Mouse (Mus musculus) stomach, embryonic 15.5 days (tissue): ENCODE measurements around the gene Poglut1. TPM values are rescaled to one million over a fixed set of nuclear protein-coding genes. Genes with fewer than 3 reads are reported as not detected.

Experiments
- ATAC-seq: fragments of 200-750 bp; cut with Nextera tagmentation; 2 replicates; pipeline ENCODE4 v1.8.0; 2017; ENCODE audit warnings: low read depth, moderate number of reproducible peaks, moderate TSS enrichment; ENCODE audit not compliant: insufficient read depth, low FRiP score
- H3K27ac ChIP-seq: fragments of 300-500 bp; sonication (generic); 2 replicates; pipeline ENCODE4 v1.5.1; 2015; ENCODE audit warnings: mild to moderate bottlenecking, inconsistent platforms
- H3K27me3 ChIP-seq: fragments of 300-500 bp; sonication (generic); replicated peaks from 2 replicates; pipeline ENCODE4 v1.6.1; 2015; ENCODE audit warnings: inconsistent platforms
- H3K36me3 ChIP-seq: fragments of 300-500 bp; sonication (generic); 2 replicates; pipeline ENCODE4 v1.6.1; 2015; ENCODE audit warnings: inconsistent platforms
- H3K4me1 ChIP-seq: fragments of 300-500 bp; sonication (generic); 2 replicates; pipeline ENCODE4 v1.6.1; 2015; ENCODE audit warnings: inconsistent platforms
- H3K4me2 ChIP-seq: fragments of 300-500 bp; sonication (generic); 2 replicates; pipeline ENCODE4 v1.6.1; 2015; ENCODE audit warnings: mild to moderate bottlenecking, inconsistent platforms
- H3K4me3 ChIP-seq: fragments of 300-500 bp; sonication (generic); replicated peaks from 2 replicates; pipeline ENCODE4 v1.5.1; 2015; ENCODE audit warnings: inconsistent platforms
- H3K9ac ChIP-seq: fragments of 300-500 bp; sonication (generic); 2 replicates; pipeline ENCODE4 v1.6.1; 2015; ENCODE audit warnings: inconsistent platforms
- H3K9me3 ChIP-seq: fragments of 300-500 bp; sonication (generic); 2 replicates; pipeline ENCODE4 v1.6.1; 2016; ENCODE audit warnings: inconsistent platforms
- WGBS: fragments of 180-500 bp; shearing (Covaris S2); methylation state at CpG from one replicate; pipeline ENCODE4 v1.1.7; 2015; 5-methylcytosine and 5-hydroxymethylcytosine counted together
- polyA plus RNA-seq: library from polyadenylated mRNA; unstranded; fragments of >200 nt; fragmentation: Nextera tagmentation; extraction: Ambion mirVana; gene quantifications from 2 replicates; pipeline ENCODE4 v1.2.1, GENCODE M21; 2015

Gene Poglut1
- polyA plus RNA-seq = 41.8 and 44.7 TPM in 2 replicates

DNA sequence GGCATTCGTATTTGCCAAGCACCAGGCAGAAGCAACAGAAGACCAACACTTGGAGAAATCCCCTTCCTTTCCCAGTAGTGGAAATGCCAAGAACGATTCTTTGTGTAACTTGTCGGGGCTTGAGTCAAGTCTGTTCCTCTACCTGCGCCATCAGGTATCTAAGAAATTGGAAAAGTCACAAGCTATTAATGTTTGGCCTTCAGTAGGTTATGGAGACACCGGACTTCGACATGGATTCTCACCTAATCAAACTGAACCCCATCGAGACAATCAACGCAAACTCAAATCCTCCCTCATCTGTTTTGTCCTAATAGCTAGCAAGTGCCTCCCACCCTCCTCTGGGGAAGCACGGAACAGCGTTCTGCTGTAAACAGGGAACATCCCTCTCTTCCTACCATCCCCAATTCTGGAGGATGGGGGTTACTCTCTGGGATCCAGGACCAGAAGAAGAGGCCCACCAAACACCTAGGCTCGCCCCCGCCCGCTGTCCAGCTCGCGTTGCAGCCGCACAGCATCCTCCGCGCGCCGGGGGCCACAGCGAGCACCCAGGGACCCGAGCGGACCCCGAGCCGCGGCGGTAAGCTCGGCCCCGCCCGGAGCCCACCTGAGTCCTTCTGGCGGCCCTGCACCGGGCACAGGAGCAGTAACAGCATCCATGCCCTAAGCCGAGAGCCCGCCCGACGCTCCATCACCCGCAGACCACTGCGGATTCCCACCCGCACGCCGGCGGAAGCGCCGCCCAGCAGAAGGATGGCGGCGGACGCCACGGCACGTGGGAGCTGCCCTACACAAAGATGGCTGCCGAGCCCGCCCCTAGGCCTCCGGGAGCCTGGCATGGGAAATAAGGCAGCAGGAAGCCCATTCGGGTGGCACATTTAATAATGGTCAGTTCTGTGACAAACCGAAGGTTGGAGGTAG is at the start of gene Poglut1:
Gene Poglut1 (minus strand): TSS at position 780 of the 918 bp plus-strand sequence.
- Histone ChIP-seq H3K27ac (no peak within 1 kb of the TSS), H3K27me3 (0 out of 2 replicates have a peak, but pooled peaks cover 2% of the 10 kb centered on the region)
- WGBS = 2% methylated on average over 54 of the region's 54 CpGs

DNA sequence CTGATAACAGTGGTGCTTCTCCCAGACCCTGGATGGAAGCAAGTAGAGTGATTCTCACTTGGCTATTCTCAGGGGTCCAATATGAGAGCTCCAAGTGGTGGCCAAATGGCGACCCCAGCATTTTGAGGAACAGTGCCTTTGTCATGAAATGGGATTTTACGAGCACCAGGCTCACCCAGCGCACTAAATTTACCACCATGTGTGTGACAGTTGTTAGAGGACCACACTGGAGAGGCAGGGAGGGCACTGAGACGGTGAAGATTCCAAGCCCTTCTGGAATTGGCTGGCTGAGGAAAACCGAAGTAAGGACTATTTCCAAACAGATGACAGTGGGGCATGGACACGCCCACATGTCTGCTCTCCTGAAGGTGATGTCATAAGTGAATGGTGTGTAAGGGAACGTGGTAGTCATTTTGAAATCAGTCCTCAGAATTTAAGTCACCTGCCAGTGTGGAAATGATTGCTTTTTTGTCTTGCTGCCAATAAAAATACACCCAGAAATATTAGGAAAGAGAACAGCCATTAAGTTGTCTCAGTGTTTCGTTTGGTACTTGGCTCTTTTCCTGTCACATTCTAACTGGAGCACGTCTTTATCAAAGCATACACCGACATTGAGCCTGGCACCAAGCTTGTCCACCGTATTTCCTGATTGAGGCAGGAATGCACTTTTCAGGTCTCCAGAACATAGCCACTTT is 49.1 kb upstream of the Poglut1 start:
- Histone ChIP-seq H3K9me3 (no peaks in the 10 kb centered on the region), H3K4me1 (no peaks in the 10 kb centered on the region), H3K27ac (no peak overlapping the region), H3K27me3 (no peaks in the 10 kb centered on the region), H3K4me3 (no peak overlapping the region), H3K4me2 (no peak overlapping the region), H3K36me3 (0 out of 2 replicates have a peak, but pooled peaks cover 12% of the 10 kb centered on the region), H3K9ac (no peak overlapping the region)
- WGBS = 67% methylated on average over 11 of the region's 11 CpGs
- ATAC-seq = no peak

More for the DNA sequence above, at the start of gene Poglut1:
- H3K9me3 ChIP-seq = no peaks in the 10 kb centered on the region
- H3K4me1 ChIP-seq = 0 out of 2 replicates have a peak, but pooled peaks cover 8% of the 10 kb centered on the region
- peak; percentile 88 for ATAC-seq
- H3K4me3 ChIP-seq = peak within 1 kb of the TSS; percentile 96
- peak within 1 kb of the TSS; percentile 86 for H3K9ac ChIP-seq
- peak within 1 kb of the TSS; percentile 91 for H3K4me2 ChIP-seq
- H3K36me3 ChIP-seq = peaks cover 12% of the 10 kb centered on the region; the same call in 1 of the 2 replicates

DNA sequence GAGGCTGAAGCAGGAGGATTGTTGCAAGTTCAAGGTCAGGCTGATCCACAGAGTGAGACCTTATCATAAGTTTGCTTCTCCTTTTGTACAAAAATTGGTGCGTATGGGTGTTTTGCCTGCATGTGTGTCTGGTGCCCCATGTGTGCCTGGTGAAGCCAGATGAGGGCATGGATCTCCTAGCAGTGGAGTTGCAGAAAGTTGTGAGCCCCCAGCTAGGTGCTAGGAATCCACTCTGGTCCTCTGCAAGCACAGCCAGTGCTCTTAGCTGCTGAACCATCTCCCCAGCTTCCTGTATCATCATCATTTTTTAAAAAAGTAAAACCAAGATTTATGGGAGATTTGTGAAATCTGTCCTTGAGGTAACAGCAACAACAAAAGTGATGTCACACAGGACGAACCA is 46.6 kb upstream of the Poglut1 start:
- H3K4me2 ChIP-seq = no peak overlapping the region
- peaks cover 11% of the 10 kb centered on the region for H3K36me3 ChIP-seq
- no peaks in the 10 kb centered on the region for H3K27me3 ChIP-seq
- no peaks in the 10 kb centered on the region for H3K4me1 ChIP-seq
- no peak overlapping the region for H3K9ac ChIP-seq
- 87% methylated on average over 2 of the region's 2 CpGs for WGBS
- no peaks in the 10 kb centered on the region for H3K9me3 ChIP-seq
- H3K27ac ChIP-seq = no peak overlapping the region
- ATAC-seq = no peak
- no peak overlapping the region for H3K4me3 ChIP-seq

DNA sequence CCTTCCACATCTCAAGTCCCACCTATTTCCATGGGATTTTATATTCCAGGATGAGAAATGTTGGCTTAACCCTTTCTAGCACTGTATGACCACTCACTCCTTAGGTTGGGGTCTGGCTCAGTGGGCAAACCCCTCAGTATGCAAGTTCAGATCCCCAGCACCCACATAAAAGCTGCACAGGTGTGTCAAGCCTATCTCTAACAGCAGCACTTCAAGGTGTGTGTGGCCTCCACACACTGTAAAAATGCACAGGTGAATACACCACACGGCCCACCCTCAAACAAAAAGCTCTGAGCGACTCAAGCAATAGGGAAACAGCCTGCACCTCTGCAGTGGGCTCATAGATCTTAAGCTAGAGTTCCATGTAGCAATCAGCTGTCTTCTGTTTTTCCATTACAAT is 46.0 kb upstream of the Poglut1 start:
- 80% methylated on average over 2 of the region's 2 CpGs for WGBS
- Histone ChIP-seq H3K4me2 (no peak overlapping the region), H3K4me1 (no peaks in the 10 kb centered on the region), H3K27me3 (no peaks in the 10 kb centered on the region), H3K4me3 (no peak overlapping the region), H3K36me3 (peaks cover 12% of the 10 kb centered on the region), H3K27ac (no peak overlapping the region), H3K9ac (no peak overlapping the region), H3K9me3 (no peaks in the 10 kb centered on the region)
- ATAC-seq = no peak

DNA sequence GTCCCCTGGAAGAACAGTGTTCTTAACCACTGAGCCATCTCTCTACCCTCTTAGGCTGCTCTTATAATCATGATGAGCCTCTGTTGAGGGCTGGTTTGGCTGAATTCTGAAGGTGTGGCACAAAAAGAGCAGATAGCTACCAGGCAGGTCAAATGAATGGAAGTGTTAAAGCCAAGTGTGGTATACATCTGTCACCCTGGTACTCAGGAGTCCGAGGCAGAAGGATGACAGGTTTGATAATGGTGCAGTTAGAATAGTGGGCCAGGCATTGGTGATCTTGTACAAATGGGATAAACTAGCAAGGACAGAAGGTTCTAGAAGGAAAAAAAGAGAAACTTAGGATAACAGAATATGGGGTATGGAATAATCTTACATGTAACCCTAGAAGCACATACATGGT is 44.4 kb upstream of the Poglut1 start:
- Histone ChIP-seq H3K36me3 (peaks cover 13% of the 10 kb centered on the region), H3K9ac (no peak overlapping the region), H3K27me3 (no peaks in the 10 kb centered on the region), H3K4me3 (no peak overlapping the region), H3K4me1 (no peaks in the 10 kb centered on the region), H3K4me2 (no peak overlapping the region), H3K9me3 (no peaks in the 10 kb centered on the region), H3K27ac (no peak overlapping the region)
- 84% methylated on average over 1 of the region's 1 CpGs for WGBS
- ATAC-seq = no peak

DNA sequence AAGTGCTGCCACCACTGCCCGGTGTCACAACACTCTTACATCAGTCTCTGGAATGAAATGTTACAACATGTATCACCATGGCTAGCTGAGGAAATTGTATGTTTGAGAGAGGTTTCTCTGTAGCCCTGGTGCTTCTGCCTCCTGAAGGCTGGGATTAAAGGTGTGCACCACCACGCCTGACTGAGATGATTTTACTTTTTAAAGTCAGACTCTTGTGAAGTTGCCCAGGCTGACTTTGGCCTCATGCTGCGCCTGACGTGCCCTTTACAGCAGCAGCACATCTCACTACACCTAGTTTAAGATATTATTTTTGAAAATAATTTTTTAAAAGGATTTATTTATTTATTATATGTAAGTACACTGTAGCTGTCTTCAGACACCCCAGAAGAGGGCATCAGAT is 42.9 kb upstream of the Poglut1 start:
- WGBS = 95% methylated on average over 4 of the region's 4 CpGs
- H3K27me3 ChIP-seq = no peaks in the 10 kb centered on the region
- peaks cover 20% of the 10 kb centered on the region for H3K36me3 ChIP-seq
- H3K4me3 ChIP-seq = no peak overlapping the region
- no peak overlapping the region for H3K4me2 ChIP-seq
- no peak overlapping the region for H3K9ac ChIP-seq
- no peaks in the 10 kb centered on the region for H3K4me1 ChIP-seq
- H3K27ac ChIP-seq = no peak overlapping the region
- no peak for ATAC-seq
- H3K9me3 ChIP-seq = no peaks in the 10 kb centered on the region

DNA sequence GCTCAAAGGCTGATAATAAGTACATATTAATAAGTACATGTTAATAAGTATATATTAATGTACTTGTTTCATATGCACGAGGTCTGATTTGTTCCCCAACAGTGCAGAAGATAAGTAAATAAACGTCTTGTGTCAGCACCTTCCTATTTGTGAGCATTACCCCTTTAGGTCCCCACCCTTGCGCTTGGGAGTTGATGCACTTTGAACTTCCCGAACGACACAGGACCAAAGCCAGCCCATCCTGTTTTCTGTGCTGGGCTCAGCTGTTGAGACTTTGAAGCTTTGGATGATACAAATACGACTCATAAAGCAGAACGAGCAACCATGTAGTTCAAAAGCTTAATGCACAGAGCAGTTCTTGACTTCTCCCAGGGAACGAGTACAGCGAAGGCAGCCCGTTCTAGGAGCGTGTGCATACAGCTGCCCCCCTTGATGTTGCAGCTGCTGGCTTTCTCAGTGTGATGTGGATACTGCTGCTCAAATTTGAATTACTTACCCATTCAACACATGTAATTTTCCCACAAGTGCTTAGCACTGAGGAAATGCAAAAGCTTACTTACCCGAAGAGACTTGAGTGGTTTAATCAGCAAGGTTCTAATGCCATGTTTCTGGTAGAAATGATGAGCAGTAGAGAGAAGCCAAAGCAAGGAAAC is 42.1 kb upstream of the Poglut1 start:
- 82% methylated on average over 12 of the region's 12 CpGs for WGBS
- Histone ChIP-seq H3K36me3 (peaks cover 24% of the 10 kb centered on the region), H3K4me1 (no peaks in the 10 kb centered on the region), H3K27me3 (no peaks in the 10 kb centered on the region), H3K9ac (no peak overlapping the region), H3K27ac (no peak overlapping the region), H3K9me3 (no peaks in the 10 kb centered on the region), H3K4me2 (no peak overlapping the region), H3K4me3 (no peak overlapping the region)
- ATAC-seq = no peak; the same call in 1 of the 2 replicates

DNA sequence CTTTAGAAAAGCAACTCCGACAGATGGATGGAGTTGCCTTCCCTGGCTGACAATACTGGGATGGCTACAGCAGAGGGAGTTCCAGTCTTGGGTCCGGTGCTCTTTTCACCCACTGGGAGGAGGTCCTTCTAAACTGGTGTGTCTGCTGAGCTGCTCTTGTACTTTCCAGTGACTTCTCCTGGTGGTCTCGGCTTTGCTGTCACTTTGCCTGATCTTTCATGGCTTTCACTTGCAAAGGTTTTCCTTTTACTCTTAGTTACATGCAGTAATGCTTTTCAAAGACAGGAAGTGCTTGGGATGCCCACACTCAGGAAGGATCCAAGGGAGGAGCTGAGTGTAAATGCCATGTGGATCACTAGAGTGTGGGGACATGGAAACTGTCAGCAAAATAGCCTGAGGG is 41.4 kb upstream of the Poglut1 start:
- Histone ChIP-seq H3K36me3 (peaks cover 25% of the 10 kb centered on the region), H3K4me1 (no peaks in the 10 kb centered on the region), H3K9ac (no peak overlapping the region), H3K27ac (no peak overlapping the region), H3K9me3 (no peaks in the 10 kb centered on the region), H3K4me2 (no peak overlapping the region), H3K27me3 (no peaks in the 10 kb centered on the region), H3K4me3 (no peak overlapping the region)
- WGBS = 80% methylated on average over 3 of the region's 3 CpGs
- ATAC-seq = no peak

DNA sequence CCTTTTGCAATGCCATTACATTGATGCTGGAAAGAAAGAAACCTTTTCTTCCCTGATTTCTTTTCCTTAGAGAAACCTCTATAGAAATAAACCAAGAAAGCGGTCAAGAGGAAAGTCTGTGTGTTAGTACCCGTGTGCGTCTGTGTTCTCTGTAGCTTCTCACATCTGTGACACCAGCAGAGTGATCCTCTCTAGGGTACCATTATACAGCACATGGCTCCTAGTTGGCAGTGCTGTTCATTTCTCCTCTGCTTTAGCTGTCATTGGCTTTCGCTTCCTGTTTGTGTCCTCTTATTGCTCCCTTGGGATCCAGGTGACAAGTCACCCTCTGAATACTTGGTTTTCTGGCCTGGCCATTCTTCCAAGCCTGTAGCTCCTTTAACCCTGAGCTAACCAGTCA is 37.5 kb upstream of the Poglut1 start:
- Histone ChIP-seq H3K27me3 (no peaks in the 10 kb centered on the region), H3K4me2 (no peak overlapping the region), H3K9me3 (no peaks in the 10 kb centered on the region), H3K9ac (no peak overlapping the region), H3K27ac (no peak overlapping the region), H3K4me1 (no peaks in the 10 kb centered on the region), H3K4me3 (no peak overlapping the region), H3K36me3 (peaks cover 46% of the 10 kb centered on the region)
- ATAC-seq = no peak
- WGBS = 93% methylated on average over 4 of the region's 4 CpGs

DNA sequence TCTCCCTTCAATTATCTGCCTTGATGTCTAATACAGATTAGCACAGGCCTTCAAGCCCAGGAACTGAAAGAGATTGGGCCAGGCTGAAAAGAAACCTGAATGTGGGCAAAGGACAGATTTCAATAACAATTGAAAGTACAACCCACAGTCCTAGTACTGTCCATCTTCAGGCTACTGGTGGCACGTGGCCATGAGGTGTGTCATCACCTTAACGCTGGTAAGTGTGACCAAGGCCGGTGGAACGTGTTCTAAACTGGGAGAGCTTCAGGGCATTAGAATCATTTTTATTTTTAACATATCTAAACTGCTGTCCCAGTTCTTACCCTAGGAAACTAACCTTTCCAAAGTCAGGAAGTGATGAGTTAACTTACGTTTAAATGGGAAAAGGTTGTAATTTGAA is 37.1 kb upstream of the Poglut1 start:
- ATAC-seq = no peak
- H3K27me3 ChIP-seq = no peaks in the 10 kb centered on the region
- H3K27ac ChIP-seq = no peak overlapping the region
- no peak overlapping the region for H3K4me3 ChIP-seq
- H3K4me1 ChIP-seq = no peaks in the 10 kb centered on the region
- WGBS = 96% methylated on average over 5 of the region's 5 CpGs
- H3K9me3 ChIP-seq = no peaks in the 10 kb centered on the region
- no peak overlapping the region for H3K9ac ChIP-seq
- H3K4me2 ChIP-seq = no peak overlapping the region
- H3K36me3 ChIP-seq = peaks cover 49% of the 10 kb centered on the region

DNA sequence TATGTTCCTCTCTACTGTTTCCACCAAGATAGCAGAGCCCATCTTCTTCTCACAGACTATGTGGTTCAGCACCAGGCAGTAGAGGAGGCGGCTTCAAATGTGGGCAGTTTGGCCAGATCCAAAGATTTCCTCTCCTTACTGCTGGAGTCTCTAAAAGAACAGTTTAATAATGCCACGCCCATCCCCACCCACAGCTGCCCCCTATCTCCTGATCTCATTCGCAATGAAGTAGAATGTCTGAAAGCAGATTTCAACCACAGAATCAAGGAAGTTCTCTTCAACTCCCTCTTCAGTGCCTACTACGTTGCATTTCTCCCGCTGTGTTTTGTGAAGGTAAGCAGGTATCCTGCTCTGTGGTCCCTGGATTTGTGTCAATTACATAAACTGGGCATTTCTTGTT is 35.1 kb upstream of the Poglut1 start:
- peaks cover 47% of the 10 kb centered on the region for H3K36me3 ChIP-seq
- no peak overlapping the region for H3K27ac ChIP-seq
- H3K4me1 ChIP-seq = no peaks in the 10 kb centered on the region
- H3K4me3 ChIP-seq = no peak overlapping the region
- H3K9ac ChIP-seq = no peak overlapping the region
- no peaks in the 10 kb centered on the region for H3K9me3 ChIP-seq
- H3K4me2 ChIP-seq = no peak overlapping the region
- WGBS = 87% methylated on average over 5 of the region's 5 CpGs
- ATAC-seq = no peak
- H3K27me3 ChIP-seq = no peaks in the 10 kb centered on the region

DNA sequence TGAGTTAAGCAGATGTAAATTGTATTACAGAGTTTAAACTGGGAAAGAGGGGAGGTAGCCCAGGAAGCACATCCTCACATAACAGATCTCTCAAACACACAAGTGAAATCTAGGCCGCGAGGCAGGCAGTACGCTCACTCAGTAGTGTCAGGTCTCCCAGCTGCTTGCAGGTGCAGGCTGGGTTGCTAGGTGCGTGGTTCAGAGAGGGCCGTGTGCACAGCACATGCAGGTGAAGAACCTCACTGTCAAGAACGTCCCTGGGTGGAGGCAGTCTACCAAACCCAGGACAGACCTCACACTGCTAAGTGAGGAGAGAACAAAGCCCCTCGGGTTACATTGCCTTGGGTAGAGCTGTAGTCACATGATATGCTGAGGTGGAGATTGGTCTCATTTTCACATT is 34.7 kb upstream of the Poglut1 start:
- H3K36me3 ChIP-seq = peaks cover 47% of the 10 kb centered on the region
- WGBS = 84% methylated on average over 7 of the region's 7 CpGs
- no peak for ATAC-seq

More for the DNA sequence above, 34.7 kb upstream of the Poglut1 start:
- H3K9me3 ChIP-seq = no peaks in the 10 kb centered on the region
- H3K27ac ChIP-seq = no peak overlapping the region
- H3K27me3 ChIP-seq = no peaks in the 10 kb centered on the region
- H3K4me3 ChIP-seq = no peak overlapping the region
- H3K9ac ChIP-seq = no peak overlapping the region
- no peaks in the 10 kb centered on the region for H3K4me1 ChIP-seq
- no peak overlapping the region for H3K4me2 ChIP-seq
